Mouse (Mus musculus): ENCODE measurements around the gene BC025920. TPM values are rescaled to one million over a fixed set of nuclear protein-coding genes. Genes with fewer than 3 reads are reported as not detected.

The BC025920 gene
- polyA plus RNA-seq, 1 experiment from 2014 or later: 0.84 TPM

- peaks cover 44% of the 10 kb centered on the region for H3K27me3 ChIP-seq
- no peaks in the 10 kb centered on the region for H3K9me3 ChIP-seq (replicated peaks)
- H3K9ac ChIP-seq: peak overlapping the region; percentile 54
- H3K4me2 ChIP-seq: peak overlapping the region; percentile 87
- no peaks in the 10 kb centered on the region for H3K36me3 ChIP-seq
- peak overlapping the region; percentile 76 for H3K27ac ChIP-seq
- under 1% methylated on average over 29 of the region's 30 CpGs for WGBS
- ATAC-seq (replicated peaks; ENCODE audit: low FRiP score): no peak
- H3K4me1 ChIP-seq: peaks cover 72% of the 10 kb centered on the region
- peak overlapping the region; percentile 60 for H3K4me3 ChIP-seq (replicated peaks)
Observed at GRCm38 (mm10) chr10:81575208-81575631, 30.9 kb upstream of the BC025920 start.

GRCm38 (mm10) chr10:81575695-81576094 lies 30.4 kb upstream of the BC025920 start:
- peaks cover 72% of the 10 kb centered on the region for H3K4me1 ChIP-seq
- no peaks in the 10 kb centered on the region for H3K36me3 ChIP-seq
- peaks cover 44% of the 10 kb centered on the region for H3K27me3 ChIP-seq
- 3% methylated on average over 6 of the region's 6 CpGs for WGBS
- no peaks in the 10 kb centered on the region for H3K9me3 ChIP-seq (replicated peaks)
- H3K27ac ChIP-seq: peak overlapping the region; percentile 76
- peak overlapping the region; percentile 60 for H3K4me3 ChIP-seq (replicated peaks)
- H3K4me2 ChIP-seq: peak overlapping the region; percentile 87
- peak overlapping the region; percentile 54 for H3K9ac ChIP-seq
- no peak for ATAC-seq (replicated peaks; ENCODE audit: low FRiP score)

GRCm38 (mm10) chr10:81579967-81580366 lies 26.1 kb upstream of the BC025920 start:
- 61% methylated on average over 4 of the region's 4 CpGs for WGBS
- Histone ChIP-seq H3K9ac (no peak overlapping the region), H3K4me2 (peak overlapping the region; percentile 51), H3K4me3 (replicated peaks) (no peak overlapping the region), H3K27ac (0 out of 2 replicates have a peak overlapping the region, but pooled peaks have one; percentile 52), H3K9me3 (replicated peaks) (no peaks in the 10 kb centered on the region), H3K4me1 (peaks cover 66% of the 10 kb centered on the region), H3K36me3 (peaks cover 17% of the 10 kb centered on the region), H3K27me3 (peaks cover 23% of the 10 kb centered on the region)
- ATAC-seq (replicated peaks; ENCODE audit: low FRiP score): no peak

DNA sequence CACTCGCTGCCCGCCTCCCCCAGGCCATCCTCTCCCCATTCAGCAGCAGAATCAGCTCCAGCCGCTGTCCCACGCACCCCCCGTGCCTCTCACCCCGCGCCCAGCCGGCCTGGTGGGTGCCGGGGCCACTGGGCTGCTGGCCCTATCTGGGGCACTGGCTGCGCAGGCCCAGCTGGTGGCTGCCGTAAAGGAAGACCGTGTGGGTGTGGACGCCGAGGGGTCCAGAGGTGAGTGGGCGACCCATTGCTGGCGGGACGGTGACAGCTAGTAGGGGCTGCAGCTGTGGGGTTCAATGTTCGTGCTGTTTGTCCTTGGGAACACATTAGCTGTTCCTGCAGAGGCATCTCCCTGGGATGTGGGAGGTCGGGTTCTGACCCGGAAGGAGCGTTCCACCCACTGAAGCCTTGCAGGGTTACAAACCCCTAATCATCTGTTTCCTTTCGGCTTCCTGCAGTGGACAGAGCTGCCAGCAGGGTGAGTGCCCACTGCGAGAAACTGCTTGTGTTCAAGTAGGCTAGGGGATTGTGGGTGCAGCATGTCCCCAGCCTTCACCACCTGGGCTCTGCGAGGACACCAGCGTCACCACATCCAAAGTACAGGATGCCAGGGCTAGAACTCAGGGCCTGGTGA lies 25.5 kb upstream of the BC025920 start:
- Histone ChIP-seq H3K4me3 (replicated peaks) (peak overlapping the region; percentile 13; the same call in 1 of the 2 replicates), H3K36me3 (peaks cover 23% of the 10 kb centered on the region), H3K9me3 (replicated peaks) (no peaks in the 10 kb centered on the region), H3K27ac (peak overlapping the region; percentile 52), H3K4me1 (peaks cover 60% of the 10 kb centered on the region), H3K9ac (peak overlapping the region; percentile 18; the same call in 1 of the 2 replicates), H3K4me2 (peak overlapping the region; percentile 51), H3K27me3 (peaks cover 23% of the 10 kb centered on the region)
- 26% methylated on average over 25 of the region's 25 CpGs for WGBS
- peak; percentile 22; the same call in 1 of the 2 replicates for ATAC-seq (replicated peaks; ENCODE audit: low FRiP score)

DNA sequence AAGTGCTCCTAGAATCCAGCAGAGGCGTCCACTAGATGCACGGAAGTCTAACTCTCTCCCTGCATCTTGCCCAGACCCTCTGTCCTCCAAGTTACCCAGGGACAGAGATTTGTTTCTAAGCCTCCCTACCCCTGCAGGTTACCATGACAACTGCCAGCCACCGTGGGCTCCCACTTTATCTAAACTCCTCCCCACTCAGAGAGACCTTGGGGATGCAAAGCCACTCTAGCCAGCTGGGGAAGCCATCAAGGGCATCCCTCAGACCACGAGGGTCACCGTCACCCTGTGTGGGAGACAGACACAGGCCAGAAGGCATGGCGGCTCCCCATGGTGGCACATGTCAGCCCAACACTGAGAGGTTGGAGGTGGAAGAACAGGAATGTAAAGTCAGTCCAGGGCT lies 22.7 kb upstream of the BC025920 start:
- no peak for ATAC-seq (replicated peaks; ENCODE audit: low FRiP score)
- no peak overlapping the region for H3K4me2 ChIP-seq
- no peak overlapping the region for H3K9ac ChIP-seq
- no peak overlapping the region for H3K4me3 ChIP-seq (replicated peaks)
- 39% methylated on average over 6 of the region's 6 CpGs for WGBS
- peaks cover 50% of the 10 kb centered on the region for H3K36me3 ChIP-seq
- H3K9me3 ChIP-seq (replicated peaks): no peaks in the 10 kb centered on the region
- peak overlapping the region; percentile 68 for H3K27ac ChIP-seq
- H3K4me1 ChIP-seq: peaks cover 40% of the 10 kb centered on the region
- peaks cover 5% of the 10 kb centered on the region; the same call in 1 of the 2 replicates for H3K27me3 ChIP-seq

GRCm38 (mm10) chr10:81588739-81589138 lies 17.3 kb upstream of the BC025920 start:
- ATAC-seq (replicated peaks; ENCODE audit: low FRiP score): no peak
- Histone ChIP-seq H3K4me3 (replicated peaks) (no peak overlapping the region), H3K9ac (no peak overlapping the region), H3K27me3 (peaks cover 3% of the 10 kb centered on the region), H3K4me1 (peaks cover 1% of the 10 kb centered on the region; the same call in 1 of the 2 replicates), H3K27ac (no peak overlapping the region), H3K9me3 (replicated peaks) (no peaks in the 10 kb centered on the region), H3K36me3 (peaks cover 60% of the 10 kb centered on the region), H3K4me2 (no peak overlapping the region)
- WGBS: 77% methylated on average over 7 of the region's 7 CpGs

- no peaks in the 10 kb centered on the region for H3K9me3 ChIP-seq (replicated peaks)
- H3K4me2 ChIP-seq: no peak overlapping the region
- ATAC-seq (replicated peaks; ENCODE audit: low FRiP score): no peak
- no peak overlapping the region for H3K9ac ChIP-seq
- H3K27ac ChIP-seq: no peak overlapping the region
- peaks cover 26% of the 10 kb centered on the region for H3K4me1 ChIP-seq
- no peak overlapping the region for H3K4me3 ChIP-seq (replicated peaks)
- H3K27me3 ChIP-seq: peaks cover 21% of the 10 kb centered on the region
- 63% methylated on average over 9 of the region's 9 CpGs for WGBS
- peaks cover 34% of the 10 kb centered on the region for H3K36me3 ChIP-seq
Observed at GRCm38 (mm10) chr10:81591846-81592245, 14.2 kb upstream of the BC025920 start.

- Histone ChIP-seq H3K27ac (no peak overlapping the region), H3K9ac (no peak overlapping the region), H3K36me3 (peaks cover 27% of the 10 kb centered on the region), H3K4me3 (replicated peaks) (no peak overlapping the region), H3K9me3 (replicated peaks) (no peaks in the 10 kb centered on the region), H3K4me1 (peaks cover 34% of the 10 kb centered on the region), H3K27me3 (peaks cover 21% of the 10 kb centered on the region), H3K4me2 (no peak overlapping the region)
- WGBS: 85% methylated on average over 7 of the region's 7 CpGs
- no peak for ATAC-seq (replicated peaks; ENCODE audit: low FRiP score)
Observed at GRCm38 (mm10) chr10:81592631-81593030, 13.4 kb upstream of the BC025920 start.

DNA sequence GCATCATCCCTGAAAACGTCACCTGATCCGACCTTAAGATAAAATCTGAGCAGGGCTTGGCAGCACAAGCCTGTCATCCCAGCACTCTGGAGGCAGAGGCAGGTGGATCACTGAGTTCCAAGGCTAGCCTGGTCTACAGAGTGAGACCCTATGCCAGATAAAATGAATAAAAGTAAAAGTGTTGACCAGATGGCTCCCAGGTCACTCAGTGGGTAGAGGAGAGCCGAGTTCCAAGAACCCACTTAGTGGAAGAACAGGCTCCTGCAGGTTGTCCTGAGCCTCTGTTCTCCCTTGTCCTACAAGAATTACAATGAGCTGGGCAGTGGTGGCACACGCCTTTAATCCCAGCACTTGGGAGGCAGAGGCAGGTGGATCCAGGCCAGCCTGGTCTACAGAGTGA lies 12.8 kb upstream of the BC025920 start:
- no peaks in the 10 kb centered on the region for H3K9me3 ChIP-seq (replicated peaks)
- peaks cover 21% of the 10 kb centered on the region for H3K36me3 ChIP-seq
- no peak overlapping the region for H3K4me3 ChIP-seq (replicated peaks)
- peaks cover 40% of the 10 kb centered on the region for H3K4me1 ChIP-seq
- ATAC-seq (replicated peaks; ENCODE audit: low FRiP score): no peak
- peaks cover 21% of the 10 kb centered on the region; the same call in 1 of the 2 replicates for H3K27me3 ChIP-seq
- H3K27ac ChIP-seq: no peak overlapping the region
- H3K9ac ChIP-seq: no peak overlapping the region
- no peak overlapping the region for H3K4me2 ChIP-seq
- WGBS: 69% methylated on average over 4 of the region's 4 CpGs

DNA sequence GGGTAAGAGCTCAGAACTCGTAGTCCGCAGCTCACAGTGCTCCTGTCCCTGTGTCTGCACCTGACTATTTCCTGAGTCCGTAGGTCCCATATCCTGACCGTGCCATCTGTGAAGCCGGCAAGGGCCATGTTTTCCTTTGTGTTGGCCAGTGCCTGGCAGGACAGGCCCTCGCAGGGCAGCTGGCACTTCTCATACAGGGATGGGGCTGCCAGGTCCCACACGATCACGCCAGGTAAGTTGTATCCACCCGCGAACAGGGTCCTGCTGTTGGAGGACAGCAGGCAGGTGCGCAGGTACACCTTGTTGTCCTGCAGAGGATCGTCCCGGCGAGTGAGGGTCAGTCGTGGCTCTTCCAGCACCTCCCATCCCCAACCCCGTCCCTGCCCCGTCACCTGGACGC lies 12.1 kb upstream of the BC025920 start:
- H3K4me3 ChIP-seq (replicated peaks): no peak overlapping the region
- WGBS: 77% methylated on average over 18 of the region's 18 CpGs
- peaks cover 14% of the 10 kb centered on the region; the same call in 1 of the 2 replicates for H3K36me3 ChIP-seq
- no peak overlapping the region for H3K27ac ChIP-seq
- peaks cover 21% of the 10 kb centered on the region; the same call in 1 of the 2 replicates for H3K27me3 ChIP-seq
- peaks cover 47% of the 10 kb centered on the region for H3K4me1 ChIP-seq
- ATAC-seq (replicated peaks; ENCODE audit: low FRiP score): no peak
- H3K4me2 ChIP-seq: no peak overlapping the region
- H3K9me3 ChIP-seq (replicated peaks): no peaks in the 10 kb centered on the region
- no peak overlapping the region for H3K9ac ChIP-seq

DNA sequence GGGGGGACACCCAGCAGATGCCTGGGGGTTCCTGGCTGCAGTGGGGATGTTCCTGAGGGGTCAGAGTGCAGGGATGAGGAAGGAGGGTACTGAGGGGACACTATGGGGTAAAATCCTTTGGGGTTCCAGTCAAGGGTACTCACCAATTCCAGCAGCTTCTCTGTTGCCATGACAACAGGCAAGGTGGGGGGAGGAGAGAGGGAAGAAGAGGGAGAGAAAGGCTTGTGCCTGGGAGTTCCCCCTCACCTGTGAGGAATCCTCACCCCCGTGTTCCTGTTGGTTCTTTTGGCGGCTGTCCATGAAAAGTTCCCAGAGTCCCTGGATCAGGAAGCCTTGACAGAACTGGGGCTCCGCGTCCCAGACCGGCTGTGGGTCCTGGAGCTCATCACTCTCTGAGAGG lies 10.5 kb upstream of the BC025920 start:
- no peaks in the 10 kb centered on the region for H3K36me3 ChIP-seq
- H3K4me1 ChIP-seq: peaks cover 62% of the 10 kb centered on the region
- no peak for ATAC-seq (replicated peaks; ENCODE audit: low FRiP score)
- H3K27ac ChIP-seq: peak overlapping the region; percentile 94
- H3K4me2 ChIP-seq: no peak overlapping the region
- H3K27me3 ChIP-seq: peaks cover 21% of the 10 kb centered on the region; the same call in 1 of the 2 replicates
- H3K9ac ChIP-seq: 0 out of 2 replicates have a peak overlapping the region, but pooled peaks have one; percentile 12
- no peak overlapping the region for H3K4me3 ChIP-seq (replicated peaks)
- no peaks in the 10 kb centered on the region for H3K9me3 ChIP-seq (replicated peaks)
- WGBS: 54% methylated on average over 5 of the region's 5 CpGs

- Histone ChIP-seq H3K27ac (peak overlapping the region; percentile 94), H3K4me2 (peak overlapping the region; percentile 60), H3K9ac (0 out of 2 replicates have a peak overlapping the region, but pooled peaks have one; percentile 31), H3K9me3 (replicated peaks) (no peaks in the 10 kb centered on the region), H3K4me1 (peaks cover 73% of the 10 kb centered on the region), H3K4me3 (replicated peaks) (peak overlapping the region; percentile 28), H3K36me3 (no peaks in the 10 kb centered on the region), H3K27me3 (peaks cover 21% of the 10 kb centered on the region; the same call in 1 of the 2 replicates)
- no peak for ATAC-seq (replicated peaks; ENCODE audit: low FRiP score)
- WGBS: 4% methylated on average over 10 of the region's 10 CpGs
Observed at GRCm38 (mm10) chr10:81596611-81597010, 9.5 kb upstream of the BC025920 start.

All from kidney, embryonic 15.5 days (tissue).